Mouse (Mus musculus) adrenal gland, postnatal 10 days (tissue): Measurements from ENCODE around the gene Tctn3. TPM values are rescaled to one million over a fixed set of nuclear protein-coding genes. Genes with fewer than 3 reads are reported as not detected.

ENCODE experiments used
- DNase-seq: peaks from one replicate; pipeline ENCODE4 v3.0.0; 2021; ENCODE audit warnings: mixed read lengths
- total RNA-seq, 2 experiments: library from RNA; stranded (reverse); gene quantifications; 2 replicates each; pipeline ENCODE4 v1.2.3; 2021

The Tctn3 gene
- total RNA-seq, 2 experiments from 2014 or later, result 5.4 to 7.1 TPM

GRCm38 (mm10) chr19:40555136-40555535 lies 56.9 kb downstream of the Tctn3 start:
- DNase-seq, result no peak

GRCm38 (mm10) chr19:40554343-40554742 lies 57.7 kb downstream of the Tctn3 start:
- DNase-seq, result no peak

- no peak for DNase-seq
Observed at GRCm38 (mm10) chr19:40553849-40554248, 58.2 kb downstream of the Tctn3 start.

- no peak for DNase-seq
Observed at GRCm38 (mm10) chr19:40553014-40553789, 58.8 kb downstream of the Tctn3 start.

- DNase-seq, result no peak
Observed at GRCm38 (mm10) chr19:40549516-40550135, 62.4 kb downstream of the Tctn3 start.

DNA sequence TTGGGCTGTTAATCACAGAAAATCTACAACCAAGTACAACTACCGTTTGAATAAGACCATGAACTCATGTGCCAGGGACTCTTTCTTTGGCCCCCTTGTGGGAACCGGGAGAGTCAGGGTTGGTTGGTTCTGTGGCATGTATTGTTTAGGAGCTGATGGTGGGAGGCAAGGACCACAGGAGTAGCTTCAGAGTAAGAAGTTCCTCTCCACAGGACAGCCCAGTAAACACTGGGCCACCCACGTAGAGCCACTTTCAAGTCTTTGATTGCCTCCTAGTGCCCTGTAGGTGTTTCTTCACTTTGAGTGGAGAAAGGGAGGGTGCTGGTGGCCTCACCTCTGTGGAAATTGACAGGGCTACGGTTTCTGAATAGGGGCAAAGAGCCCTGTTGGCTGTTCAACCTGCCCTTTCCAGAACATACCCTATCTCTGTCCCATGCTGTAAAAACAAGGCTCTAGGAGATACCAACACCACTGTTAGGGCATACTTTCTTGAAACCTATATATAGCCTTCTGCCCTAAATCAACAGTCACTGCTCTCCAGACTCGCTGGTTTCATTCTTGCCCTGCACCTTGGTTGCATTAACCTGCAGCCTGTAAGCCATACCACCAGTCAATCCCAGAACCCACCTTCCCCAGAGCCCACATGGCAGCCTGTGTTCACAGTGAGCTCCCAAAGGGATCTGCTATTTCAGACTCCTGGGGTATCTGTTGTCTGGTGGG lies 63.1 kb downstream of the Tctn3 start:
- no peak for DNase-seq

- no peak for DNase-seq
Observed at GRCm38 (mm10) chr19:40548386-40548785, 63.6 kb downstream of the Tctn3 start.

Other genes with a start within 250 kb of the Tctn3 start
- gene Sorbs1, start 98.5 kb downstream of the Tctn3 start, total RNA-seq, result 100 to 1,000 TPM; 172 to 181 TPM
- gene Aldh18a1, start 23.8 kb downstream of the Tctn3 start, total RNA-seq, result 10 to 100 TPM; 24.7 to 24.8 TPM
- 10 to 100 TPM; 27.2 to 32.8 TPM for gene Entpd1, start 133 bp upstream of the Tctn3 start, total RNA-seq
- under 1 TPM in 1 of 2 experiments, not detected in 1; 0.15 TPM for gene Cc2d2b, start 136.5 kb upstream of the Tctn3 start, total RNA-seq
- 1 to 10 TPM; 6.4 to 8.2 TPM for gene Ccnj, start 219.0 kb upstream of the Tctn3 start, total RNA-seq